Mouse (Mus musculus): ENCODE results near the gene Krt80. TPM values are rescaled to one million over a fixed set of nuclear protein-coding genes. Genes with fewer than 3 reads are reported as not detected.

Krt80 gene
- polyA plus RNA-seq, 1 experiment: 3.8 TPM

DNA sequence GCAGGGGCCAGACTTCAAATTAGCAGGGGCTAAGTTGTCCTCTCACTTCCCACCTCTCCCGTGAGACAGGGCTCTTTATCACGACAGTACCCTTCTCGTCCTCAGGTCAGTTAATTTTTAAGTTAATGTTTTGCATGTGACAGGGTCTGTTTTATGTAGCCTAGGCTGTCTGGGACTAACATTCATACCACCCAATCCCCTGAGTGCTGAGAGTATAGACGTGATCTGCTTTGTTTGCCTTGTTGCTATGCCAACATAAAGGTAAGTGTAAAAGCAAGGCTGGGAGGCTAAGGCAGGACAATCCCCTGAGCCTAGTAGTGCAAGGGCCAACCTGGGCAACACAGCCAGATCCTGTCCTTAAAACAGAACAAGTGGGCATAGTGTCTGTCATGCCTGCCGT lies 60.5 kb downstream of the Krt80 start:
- no peak overlapping the region for H3K27ac ChIP-seq (ENCODE audit: control insufficient read depth, insufficient read depth, low read length)
- DNase-seq: no peak
- no peaks in the 10 kb centered on the region for H3K4me1 ChIP-seq (replicated peaks; ENCODE audit: control insufficient read depth, insufficient read depth, low read length)
- no peak overlapping the region for H3K4me3 ChIP-seq (ENCODE audit: control insufficient read depth, insufficient read depth, low read length)
- no peaks in the 10 kb centered on the region for H3K27me3 ChIP-seq (ENCODE audit: control insufficient read depth, insufficient read depth, low read length)
- WGBS: 82% methylated on average over 5 of the region's 5 CpGs
- TF ChIP-seq POLR2A (IDR thresholded peaks at IDR 0.05; ENCODE audit: control insufficient read depth, extremely low read depth, insufficient read depth, low read length, poor library complexity): no peak
- TF ChIP-seq CTCF (IDR thresholded peaks at IDR 0.05; ENCODE audit: borderline replicate concordance, control insufficient read depth, extremely low read depth, insufficient read depth, low read length, poor library complexity): no peak
- no peaks in the 10 kb centered on the region for H3K36me3 ChIP-seq (ENCODE audit: control insufficient read depth, insufficient read depth, low read length)

- DNase-seq: no peak
- TF ChIP-seq CTCF (IDR thresholded peaks at IDR 0.05; ENCODE audit: borderline replicate concordance, control insufficient read depth, extremely low read depth, insufficient read depth, low read length, poor library complexity) (no peak), POLR2A (IDR thresholded peaks at IDR 0.05; ENCODE audit: control insufficient read depth, extremely low read depth, insufficient read depth, low read length, poor library complexity) (no peak)
- no peaks in the 10 kb centered on the region for H3K4me1 ChIP-seq (replicated peaks; ENCODE audit: control insufficient read depth, insufficient read depth, low read length)
- no peaks in the 10 kb centered on the region for H3K36me3 ChIP-seq (ENCODE audit: control insufficient read depth, insufficient read depth, low read length)
- 77% methylated on average over 13 of the region's 13 CpGs for WGBS
- H3K27ac ChIP-seq (ENCODE audit: control insufficient read depth, insufficient read depth, low read length): no peak overlapping the region
- H3K27me3 ChIP-seq (ENCODE audit: control insufficient read depth, insufficient read depth, low read length): no peaks in the 10 kb centered on the region
- H3K4me3 ChIP-seq (ENCODE audit: control insufficient read depth, insufficient read depth, low read length): no peak overlapping the region
These were observed 61.3 kb downstream of the Krt80 start for GRCm38 (mm10) chr15:101308440-101309348.

DNA sequence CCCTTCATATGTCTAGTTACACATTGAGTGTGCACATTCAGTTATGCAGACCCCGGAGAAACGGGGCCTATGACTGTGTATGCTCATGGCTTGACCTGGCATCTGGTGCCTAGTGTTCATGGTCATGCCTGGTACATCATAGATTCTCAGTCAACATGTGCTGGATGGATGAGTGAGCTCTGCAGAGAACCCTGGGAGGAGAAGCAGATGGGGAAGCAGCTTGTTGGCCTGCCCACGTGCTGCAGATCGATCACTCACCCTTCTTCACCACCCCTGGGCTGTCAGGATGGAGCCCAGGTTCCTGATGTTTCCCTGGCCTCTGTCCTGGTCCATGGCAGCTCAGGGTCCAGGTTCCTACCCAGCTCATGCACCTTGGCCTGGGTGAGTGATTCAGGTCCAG lies 63.5 kb downstream of the Krt80 start:
- Histone ChIP-seq H3K27me3 (ENCODE audit: control insufficient read depth, insufficient read depth, low read length) (no peaks in the 10 kb centered on the region), H3K4me3 (ENCODE audit: control insufficient read depth, insufficient read depth, low read length) (no peak overlapping the region), H3K36me3 (ENCODE audit: control insufficient read depth, insufficient read depth, low read length) (no peaks in the 10 kb centered on the region), H3K4me1 (replicated peaks; ENCODE audit: control insufficient read depth, insufficient read depth, low read length) (no peaks in the 10 kb centered on the region), H3K27ac (ENCODE audit: control insufficient read depth, insufficient read depth, low read length) (no peak overlapping the region)
- WGBS: 86% methylated on average over 4 of the region's 4 CpGs
- no peak for TF ChIP-seq CTCF (IDR thresholded peaks at IDR 0.05; ENCODE audit: borderline replicate concordance, control insufficient read depth, extremely low read depth, insufficient read depth, low read length, poor library complexity)
- no peak for TF ChIP-seq POLR2A (IDR thresholded peaks at IDR 0.05; ENCODE audit: control insufficient read depth, extremely low read depth, insufficient read depth, low read length, poor library complexity)
- DNase-seq: no peak

DNA sequence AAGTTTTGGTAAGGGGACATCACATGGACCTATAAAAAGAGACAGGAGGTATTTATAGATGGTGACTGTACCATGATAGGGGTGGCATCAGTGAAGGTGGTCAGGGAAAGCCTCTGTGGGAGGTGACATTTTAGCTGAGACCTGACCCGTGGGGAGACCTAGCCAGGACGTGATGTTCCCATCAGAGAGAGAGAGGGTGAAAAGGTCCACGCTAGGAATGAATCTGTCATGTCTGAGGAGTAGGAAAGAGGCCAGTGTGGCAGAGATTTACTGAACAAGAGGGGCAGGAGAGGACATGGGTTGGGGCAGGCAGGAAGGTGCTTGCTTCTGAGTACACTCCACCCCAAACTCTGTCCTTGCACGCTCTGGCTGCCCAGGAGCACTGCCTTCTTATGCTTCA lies 66.1 kb downstream of the Krt80 start:
- TF ChIP-seq CTCF (IDR thresholded peaks at IDR 0.05; ENCODE audit: borderline replicate concordance, control insufficient read depth, extremely low read depth, insufficient read depth, low read length, poor library complexity) (no peak), POLR2A (IDR thresholded peaks at IDR 0.05; ENCODE audit: control insufficient read depth, extremely low read depth, insufficient read depth, low read length, poor library complexity) (no peak)
- H3K27me3 ChIP-seq (ENCODE audit: control insufficient read depth, insufficient read depth, low read length): no peaks in the 10 kb centered on the region
- H3K4me3 ChIP-seq (ENCODE audit: control insufficient read depth, insufficient read depth, low read length): no peak overlapping the region
- DNase-seq: no peak
- H3K36me3 ChIP-seq (ENCODE audit: control insufficient read depth, insufficient read depth, low read length): no peaks in the 10 kb centered on the region
- 89% methylated on average over 4 of the region's 4 CpGs for WGBS
- H3K4me1 ChIP-seq (replicated peaks; ENCODE audit: control insufficient read depth, insufficient read depth, low read length): no peaks in the 10 kb centered on the region
- no peak overlapping the region for H3K27ac ChIP-seq (ENCODE audit: control insufficient read depth, insufficient read depth, low read length)

DNA sequence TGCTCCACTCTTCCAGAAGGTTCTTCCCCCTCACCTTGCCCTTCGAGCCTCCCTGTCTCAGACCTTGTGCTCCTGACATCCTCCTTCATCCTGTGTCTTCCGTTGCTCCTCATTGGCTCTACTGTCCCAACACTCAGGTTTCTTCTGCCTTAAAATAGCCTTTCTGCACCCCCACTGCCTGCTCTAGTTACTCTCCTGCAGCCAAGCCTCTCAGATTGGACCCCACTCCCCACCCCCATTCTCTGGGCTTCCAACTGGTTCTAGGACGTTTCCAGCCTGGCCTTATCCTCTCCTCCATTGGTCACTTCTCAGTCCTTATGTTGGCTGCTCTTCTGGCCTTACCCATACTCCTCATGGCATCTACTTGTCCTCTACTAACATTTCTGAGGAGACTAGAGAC lies 67.8 kb downstream of the Krt80 start:
- DNase-seq: no peak
- no peak overlapping the region for H3K4me3 ChIP-seq (ENCODE audit: control insufficient read depth, insufficient read depth, low read length)
- H3K36me3 ChIP-seq (ENCODE audit: control insufficient read depth, insufficient read depth, low read length): no peaks in the 10 kb centered on the region
- H3K4me1 ChIP-seq (replicated peaks; ENCODE audit: control insufficient read depth, insufficient read depth, low read length): no peaks in the 10 kb centered on the region
- WGBS: 86% methylated on average over 3 of the region's 3 CpGs
- no peak overlapping the region for H3K27ac ChIP-seq (ENCODE audit: control insufficient read depth, insufficient read depth, low read length)
- TF ChIP-seq CTCF (IDR thresholded peaks at IDR 0.05; ENCODE audit: borderline replicate concordance, control insufficient read depth, extremely low read depth, insufficient read depth, low read length, poor library complexity) (no peak), POLR2A (IDR thresholded peaks at IDR 0.05; ENCODE audit: control insufficient read depth, extremely low read depth, insufficient read depth, low read length, poor library complexity) (no peak)
- no peaks in the 10 kb centered on the region for H3K27me3 ChIP-seq (ENCODE audit: control insufficient read depth, insufficient read depth, low read length)

GRCm38 (mm10) chr15:101300128-101300527 lies 69.8 kb downstream of the Krt80 start:
- no peaks in the 10 kb centered on the region for H3K36me3 ChIP-seq (ENCODE audit: control insufficient read depth, insufficient read depth, low read length)
- H3K4me1 ChIP-seq (replicated peaks; ENCODE audit: control insufficient read depth, insufficient read depth, low read length): peaks cover 6% of the 10 kb centered on the region
- TF ChIP-seq CTCF (IDR thresholded peaks at IDR 0.05; ENCODE audit: borderline replicate concordance, control insufficient read depth, extremely low read depth, insufficient read depth, low read length, poor library complexity) (no peak), POLR2A (IDR thresholded peaks at IDR 0.05; ENCODE audit: control insufficient read depth, extremely low read depth, insufficient read depth, low read length, poor library complexity) (no peak)
- no peak overlapping the region for H3K4me3 ChIP-seq (ENCODE audit: control insufficient read depth, insufficient read depth, low read length)
- H3K27me3 ChIP-seq (ENCODE audit: control insufficient read depth, insufficient read depth, low read length): no peaks in the 10 kb centered on the region
- whole genome bisulfite sequencing: 88% methylated on average over 6 of the region's 6 CpGs
- no peak for DNase-seq
- no peak overlapping the region for H3K27ac ChIP-seq (ENCODE audit: control insufficient read depth, insufficient read depth, low read length)

All from thymus, adult 2 months (tissue).